Mouse (Mus musculus): ENCODE measurements around the gene Fam69a.

DNA sequence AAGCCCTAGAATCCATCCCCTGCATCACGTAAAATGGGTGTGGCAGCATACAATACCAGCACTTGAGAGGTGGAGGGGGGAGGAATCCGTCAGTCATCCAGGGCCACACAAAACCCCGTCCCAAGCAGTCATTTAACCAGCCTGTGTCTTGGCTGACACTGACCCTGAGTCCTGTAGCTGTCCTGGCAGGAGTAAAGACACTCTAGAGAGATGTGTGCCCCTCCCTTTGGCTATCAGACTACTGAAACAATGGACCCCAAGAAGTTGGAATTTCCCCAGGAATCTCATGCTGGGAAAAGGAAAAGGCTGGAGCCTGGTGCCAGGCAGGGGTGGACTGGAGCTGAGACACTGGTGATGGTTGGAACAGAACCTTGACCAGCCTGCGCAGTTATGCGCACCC, 15.8 kb upstream of the Fam69a start:
- no peak for TF ChIP-seq CTCF (conservative IDR thresholded peaks at IDR 0.05; ENCODE audit: insufficient read depth, insufficient read length, low read depth, low read length)
- no peak for TF ChIP-seq POLR2A (IDR thresholded peaks at IDR 0.05; ENCODE audit: low read depth, low read length)

All from kidney, adult 2 months (tissue).